Mouse (Mus musculus) kidney, embryonic 14.5 days (tissue): ENCODE results near the gene Tnfrsf21. TPM values are rescaled to one million over a fixed set of nuclear protein-coding genes. Genes with fewer than 3 reads are reported as not detected.

Source experiments
- ATAC-seq: fragments of 200-750 bp; cut with Nextera tagmentation; 2 replicates; pipeline ENCODE4 v1.8.0; 2017; ENCODE audit warnings: moderate number of reproducible peaks, mild to moderate bottlenecking, moderate TSS enrichment, moderate library complexity; ENCODE audit not compliant: low FRiP score, low TSS enrichment
- H3K27ac ChIP-seq: fragments of 300-500 bp; sonication (generic); 2 replicates; pipeline ENCODE4 v1.5.1; 2014; ENCODE audit warnings: low read depth, mild to moderate bottlenecking, low read length, moderate library complexity, mixed read lengths
- H3K27me3 ChIP-seq: fragments of 300-500 bp; sonication (generic); 2 replicates; pipeline ENCODE4 v1.6.1; 2014; ENCODE audit warnings: mild to moderate bottlenecking, low read length; ENCODE audit not compliant: control insufficient read depth, insufficient read depth
- H3K36me3 ChIP-seq: fragments of 300-500 bp; sonication (generic); 2 replicates; pipeline ENCODE4 v1.6.1; 2014; ENCODE audit warnings: low read length, mixed read lengths; ENCODE audit not compliant: control insufficient read depth, insufficient read depth
- H3K4me1 ChIP-seq: fragments of 300-500 bp; sonication (generic); 2 replicates; pipeline ENCODE4 v1.6.1; 2014; ENCODE audit warnings: low read length, mixed read lengths; ENCODE audit not compliant: control insufficient read depth, insufficient read depth
- H3K4me2 ChIP-seq: fragments of 300-500 bp; sonication (generic); replicated peaks from 2 replicates; pipeline ENCODE4 v1.6.1; 2014; ENCODE audit warnings: low read depth, mild to moderate bottlenecking, low read length
- H3K4me3 ChIP-seq: fragments of 300-500 bp; sonication (generic); 2 replicates; pipeline ENCODE4 v1.5.1; 2014; ENCODE audit warnings: mild to moderate bottlenecking, low read length
- H3K9ac ChIP-seq: fragments of 300-500 bp; sonication (generic); 2 replicates; pipeline ENCODE4 v1.6.1; 2014; ENCODE audit warnings: low read depth, mild to moderate bottlenecking, low read length, moderate library complexity
- H3K9me3 ChIP-seq: fragments of 300-500 bp; sonication (generic); 2 replicates; pipeline ENCODE4 v1.6.1; 2016; ENCODE audit warnings: low read length; ENCODE audit not compliant: control insufficient read depth
- WGBS: fragments of 180-500 bp; shearing (Covaris S2); extraction: QIAGEN DNeasy Blood & Tissue Kit; methylation state at CpG from one replicate; pipeline ENCODE4 v1.1.7; 2014; 5-methylcytosine and 5-hydroxymethylcytosine counted together
- polyA plus RNA-seq: library from polyadenylated mRNA; unstranded; fragments of >200 nt; fragmentation: Nextera tagmentation; extraction: Ambion mirVana; gene quantifications from 2 replicates; pipeline ENCODE4 v1.2.1, GENCODE M21; 2014

The Tnfrsf21 gene
- polyA plus RNA-seq, 1 experiment from 2014 or later, result 53.7 TPM

GRCm38 (mm10) chr17:43021017-43021416 lies 4.7 kb downstream of the Tnfrsf21 start:
- Histone ChIP-seq H3K4me2 (no peak overlapping the region), H3K36me3 (no peaks in the 10 kb centered on the region; the same call in 1 of the 2 replicates), H3K27me3 (no peaks in the 10 kb centered on the region), H3K27ac (no peak overlapping the region), H3K9me3 (no peaks in the 10 kb centered on the region), H3K9ac (no peak overlapping the region), H3K4me3 (no peak overlapping the region), H3K4me1 (peaks cover 15% of the 10 kb centered on the region)
- ATAC-seq, result no peak
- WGBS, result 94% methylated on average over 5 of the region's 5 CpGs

- H3K4me1 ChIP-seq, result peaks cover 17% of the 10 kb centered on the region
- H3K27me3 ChIP-seq, result no peaks in the 10 kb centered on the region
- H3K4me3 ChIP-seq, result no peak overlapping the region
- ATAC-seq, result no peak
- no peak overlapping the region for H3K27ac ChIP-seq
- no peaks in the 10 kb centered on the region; the same call in 1 of the 2 replicates for H3K36me3 ChIP-seq
- no peaks in the 10 kb centered on the region for H3K9me3 ChIP-seq
- 96% methylated on average over 9 of the region's 9 CpGs for WGBS
- H3K9ac ChIP-seq, result no peak overlapping the region
- no peak overlapping the region for H3K4me2 ChIP-seq
Measured at GRCm38 (mm10) chr17:43022056-43022455, 5.7 kb downstream of the Tnfrsf21 start.

- no peak overlapping the region for H3K9ac ChIP-seq
- H3K4me3 ChIP-seq, result no peak overlapping the region
- H3K36me3 ChIP-seq, result no peaks in the 10 kb centered on the region; the same call in 1 of the 2 replicates
- no peak overlapping the region for H3K4me2 ChIP-seq
- no peaks in the 10 kb centered on the region for H3K27me3 ChIP-seq
- no peak overlapping the region for H3K27ac ChIP-seq
- WGBS, result 70% methylated on average over 12 of the region's 12 CpGs
- no peaks in the 10 kb centered on the region for H3K9me3 ChIP-seq
- H3K4me1 ChIP-seq, result peaks cover 11% of the 10 kb centered on the region
- ATAC-seq, result no peak
Measured at GRCm38 (mm10) chr17:43023637-43024217, 7.4 kb downstream of the Tnfrsf21 start.

- WGBS, result 72% methylated on average over 3 of the region's 3 CpGs
- no peaks in the 10 kb centered on the region for H3K27me3 ChIP-seq
- H3K9ac ChIP-seq, result no peak overlapping the region
- no peak overlapping the region for H3K4me3 ChIP-seq
- no peak for ATAC-seq
- no peak overlapping the region for H3K27ac ChIP-seq
- no peaks in the 10 kb centered on the region for H3K9me3 ChIP-seq
- peaks cover 11% of the 10 kb centered on the region for H3K4me1 ChIP-seq
- H3K4me2 ChIP-seq, result no peak overlapping the region
- no peaks in the 10 kb centered on the region; the same call in 1 of the 2 replicates for H3K36me3 ChIP-seq
Measured at GRCm38 (mm10) chr17:43024531-43024930, 8.2 kb downstream of the Tnfrsf21 start.

GRCm38 (mm10) chr17:43025048-43025447 lies 8.7 kb downstream of the Tnfrsf21 start:
- Histone ChIP-seq H3K9me3 (no peaks in the 10 kb centered on the region), H3K4me2 (no peak overlapping the region), H3K27ac (no peak overlapping the region), H3K4me1 (peaks cover 11% of the 10 kb centered on the region), H3K9ac (no peak overlapping the region), H3K27me3 (no peaks in the 10 kb centered on the region), H3K4me3 (no peak overlapping the region), H3K36me3 (no peaks in the 10 kb centered on the region; the same call in 1 of the 2 replicates)
- ATAC-seq, result no peak
- 85% methylated on average over 6 of the region's 6 CpGs for WGBS

- peak overlapping the region; percentile 26 for H3K4me2 ChIP-seq
- ATAC-seq, result peak; percentile 78
- H3K27ac ChIP-seq, result no peak overlapping the region
- H3K4me3 ChIP-seq, result no peak overlapping the region
- no peaks in the 10 kb centered on the region; the same call in 1 of the 2 replicates for H3K36me3 ChIP-seq
- WGBS, result 42% methylated on average over 22 of the region's 22 CpGs
- no peaks in the 10 kb centered on the region for H3K9me3 ChIP-seq
- H3K9ac ChIP-seq, result no peak overlapping the region
- no peaks in the 10 kb centered on the region for H3K27me3 ChIP-seq
- H3K4me1 ChIP-seq, result peaks cover 11% of the 10 kb centered on the region
Measured at GRCm38 (mm10) chr17:43025819-43026593, 9.7 kb downstream of the Tnfrsf21 start.

GRCm38 (mm10) chr17:43026708-43027107 lies 10.4 kb downstream of the Tnfrsf21 start:
- Histone ChIP-seq H3K4me1 (peaks cover 11% of the 10 kb centered on the region), H3K27ac (no peak overlapping the region), H3K9me3 (no peaks in the 10 kb centered on the region), H3K4me3 (no peak overlapping the region), H3K9ac (no peak overlapping the region), H3K36me3 (no peaks in the 10 kb centered on the region), H3K4me2 (peak overlapping the region; percentile 26), H3K27me3 (no peaks in the 10 kb centered on the region)
- 46% methylated on average over 4 of the region's 4 CpGs for WGBS
- peak; percentile 38; the same call in 1 of the 2 replicates for ATAC-seq

- Histone ChIP-seq H3K4me3 (no peak overlapping the region), H3K27me3 (no peaks in the 10 kb centered on the region), H3K36me3 (no peaks in the 10 kb centered on the region), H3K4me1 (peaks cover 8% of the 10 kb centered on the region; the same call in 1 of the 2 replicates), H3K4me2 (no peak overlapping the region), H3K27ac (no peak overlapping the region), H3K9me3 (no peaks in the 10 kb centered on the region), H3K9ac (no peak overlapping the region)
- no peak for ATAC-seq
- 42% methylated on average over 3 of the region's 3 CpGs for WGBS
Measured at GRCm38 (mm10) chr17:43029546-43029945, 13.2 kb downstream of the Tnfrsf21 start.

GRCm38 (mm10) chr17:43030290-43030689 lies 13.9 kb downstream of the Tnfrsf21 start:
- Histone ChIP-seq H3K4me2 (no peak overlapping the region), H3K4me3 (no peak overlapping the region), H3K27ac (no peak overlapping the region), H3K9me3 (no peaks in the 10 kb centered on the region), H3K9ac (no peak overlapping the region), H3K36me3 (no peaks in the 10 kb centered on the region), H3K4me1 (peaks cover 8% of the 10 kb centered on the region; the same call in 1 of the 2 replicates), H3K27me3 (no peaks in the 10 kb centered on the region)
- WGBS, result 77% methylated on average over 3 of the region's 3 CpGs
- ATAC-seq, result no peak
